Mouse (Mus musculus) thymus, postnatal 4 days (tissue): ENCODE measurements around the gene Dusp15.

ENCODE experiments used
- DNase-seq: peaks from one replicate; pipeline ENCODE4 v3.0.0; 2021

Dusp15 gene

GRCm38 (mm10) chr2:152951065-152951849 lies at the start of gene Dusp15:
Gene Dusp15 (minus strand): TSS chr2:152951698.
- peak; percentile 70 for DNase-seq

DNA sequence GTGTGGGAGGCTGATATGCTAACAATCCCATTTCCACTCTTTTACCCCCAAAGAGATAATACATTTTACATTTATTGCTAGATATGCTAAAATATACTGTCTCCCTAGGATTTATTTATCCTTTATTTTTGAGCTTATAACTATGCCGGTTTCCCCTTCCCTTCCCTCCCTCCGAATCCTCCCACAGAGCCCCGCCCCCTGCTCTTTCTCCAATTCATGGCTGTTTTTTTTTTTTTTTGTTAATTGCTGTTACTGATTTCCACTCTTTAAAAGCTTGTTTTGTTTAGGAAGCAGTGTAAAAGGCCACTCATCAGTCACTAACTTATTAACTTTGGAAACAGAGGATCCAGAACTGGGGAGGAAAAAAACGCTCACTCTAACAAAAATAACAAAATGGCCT lies 45.5 kb upstream of the Dusp15 start:
- no peak for DNase-seq

DNA sequence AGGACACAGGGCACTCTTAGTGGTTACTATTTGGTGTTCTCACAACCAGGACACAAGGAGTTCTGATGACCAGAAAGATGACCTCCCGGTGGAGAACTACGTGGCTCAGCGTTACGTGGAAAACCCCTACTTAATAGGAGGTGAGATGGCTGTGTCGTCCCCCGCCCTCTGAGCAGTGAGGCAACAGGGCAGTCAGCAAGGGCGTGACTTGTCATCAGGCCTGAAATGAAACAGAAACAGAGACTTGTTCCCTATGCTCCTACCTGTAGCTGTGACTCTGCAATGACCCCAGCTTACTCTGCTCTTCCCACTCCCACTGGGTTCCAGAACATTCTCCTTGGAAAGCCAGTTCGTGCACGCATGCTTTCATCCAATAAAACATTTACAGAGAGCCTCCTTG lies 40.0 kb upstream of the Dusp15 start:
- DNase-seq: no peak

GRCm38 (mm10) chr2:152985582-152985981 lies 34.1 kb upstream of the Dusp15 start:
- no peak for DNase-seq

DNA sequence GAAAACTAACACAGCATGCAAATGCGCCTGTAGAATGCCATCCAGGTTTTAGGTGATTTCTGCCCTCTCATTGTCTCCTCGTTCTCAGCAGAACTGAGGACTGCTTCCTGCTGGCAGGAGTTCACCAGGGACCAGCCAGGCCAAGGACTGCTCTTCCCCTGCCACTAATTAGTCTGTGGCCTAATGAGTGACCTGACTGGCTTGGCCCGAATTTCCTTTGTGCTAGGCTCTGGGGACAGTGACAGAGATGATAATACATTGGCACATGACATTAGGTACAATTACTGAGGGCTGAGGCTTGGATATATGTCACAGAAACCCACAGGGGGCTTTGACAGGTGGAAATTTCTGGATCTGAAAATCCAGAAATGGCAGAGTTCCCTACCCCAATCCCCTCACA lies 25.5 kb upstream of the Dusp15 start:
- no peak for DNase-seq

DNA sequence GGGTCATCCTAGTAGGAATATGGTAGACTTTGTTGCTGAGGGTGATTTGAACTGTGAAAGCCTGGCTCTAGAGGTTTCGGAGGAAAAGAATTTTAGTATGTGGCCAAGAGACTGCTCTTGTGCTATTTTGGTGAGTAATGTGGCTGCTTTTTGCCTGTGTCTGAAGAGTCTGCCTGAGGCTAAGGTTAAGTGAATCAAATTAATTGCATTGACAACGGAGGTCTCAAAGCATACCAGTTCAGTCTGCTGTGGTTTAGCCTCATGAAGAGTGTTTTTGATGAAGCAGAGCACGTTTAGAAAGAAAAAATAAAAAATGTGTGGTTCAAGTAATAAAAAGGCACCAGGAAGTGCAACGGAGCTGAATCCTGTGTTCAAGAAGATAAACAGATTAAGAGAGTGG lies 14.1 kb upstream of the Dusp15 start:
- DNase-seq: no peak

- peak; percentile 51 for DNase-seq
These were observed 10.7 kb upstream of the Dusp15 start, which contains the start of gene Ttll9 for GRCm38 (mm10) chr2:152962091-152962793. Gene Ttll9 (plus strand): TSS chr2:152962485.

DNA sequence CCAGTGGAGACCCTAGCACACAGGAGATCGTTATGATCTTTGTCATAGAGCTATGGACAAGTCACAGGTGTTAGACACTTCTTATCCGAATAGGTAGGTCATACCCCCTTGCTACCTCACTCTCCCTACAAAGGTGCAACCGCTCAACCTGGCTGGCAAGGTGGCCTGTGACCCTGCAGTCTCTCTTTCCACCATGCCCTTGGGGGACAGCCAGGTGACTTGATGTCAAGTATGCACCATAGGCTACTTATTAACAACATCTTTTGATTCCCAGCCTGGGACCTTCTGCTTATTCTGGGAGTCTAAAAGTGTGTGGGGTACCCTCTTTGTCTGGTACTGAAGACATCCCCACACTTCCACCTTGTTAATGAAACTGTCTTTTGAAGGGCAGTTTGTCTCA lies 6.6 kb upstream of the Dusp15 start:
- DNase-seq: no peak

- no peak for DNase-seq
These were observed 587 bp upstream of the Dusp15 start for GRCm38 (mm10) chr2:152951850-152952720.

DNA sequence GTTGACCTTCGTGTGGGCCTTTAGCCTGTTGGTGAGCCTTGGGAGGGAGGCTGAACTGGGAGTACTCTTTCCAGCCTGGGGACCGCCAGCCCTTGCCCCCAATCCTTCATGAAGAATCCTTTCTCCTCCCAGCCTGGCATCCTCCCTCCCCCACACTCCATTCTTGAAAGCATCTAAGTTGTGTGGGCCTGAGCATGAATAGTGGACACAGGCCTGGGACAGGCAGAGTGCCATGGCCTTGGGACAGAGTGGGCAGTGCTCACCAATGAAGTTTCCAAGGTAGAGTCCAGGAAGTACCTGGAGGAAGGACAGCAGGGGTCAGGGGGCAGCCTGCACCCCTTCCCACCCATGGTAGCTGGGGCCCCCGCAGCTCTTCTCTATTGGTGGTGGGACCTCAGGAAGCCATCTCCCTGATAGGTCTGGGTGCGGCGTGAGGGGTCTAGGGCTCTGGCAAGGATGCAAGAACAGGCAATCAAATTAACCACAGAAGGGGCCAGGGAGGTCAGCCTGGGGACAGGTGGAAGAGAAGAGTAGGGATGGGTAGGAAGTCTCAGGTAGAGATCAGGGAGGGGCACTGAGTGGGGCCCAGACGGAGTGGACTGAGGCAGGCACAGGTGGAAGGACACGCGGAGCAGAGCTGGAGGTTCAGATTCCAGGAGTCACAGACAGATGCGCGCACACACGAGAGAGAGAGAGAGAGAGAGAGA lies 987 bp downstream of the Dusp15 start:
- DNase-seq: no peak

- no peak for DNase-seq
These were observed 3.0 kb downstream of the Dusp15 start for GRCm38 (mm10) chr2:152948438-152949020.

GRCm38 (mm10) chr2:152947098-152947497 lies 4.4 kb downstream of the Dusp15 start:
- no peak for DNase-seq

GRCm38 (mm10) chr2:152944013-152944412 lies 7.5 kb downstream of the Dusp15 start:
- no peak for DNase-seq

DNA sequence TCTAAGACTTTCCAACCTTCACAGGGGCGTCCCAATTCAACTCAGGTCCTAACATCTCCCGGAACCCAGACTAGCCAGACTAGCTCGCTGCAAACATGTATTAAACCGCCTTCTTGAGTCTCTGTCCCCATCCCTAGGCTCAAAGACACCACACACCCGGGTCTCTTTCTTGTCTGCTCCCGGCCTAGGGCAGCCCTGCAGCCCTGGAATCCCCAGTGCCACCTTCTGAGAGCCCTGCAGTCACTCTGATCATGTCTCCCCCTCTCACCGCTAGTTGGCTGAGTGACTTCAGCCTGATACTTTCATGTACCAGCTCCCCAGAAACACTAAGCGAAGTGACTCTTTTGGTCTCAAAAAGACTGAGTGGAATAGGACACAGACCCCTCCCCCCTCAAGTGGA lies 7.9 kb downstream of the Dusp15 start:
- DNase-seq: no peak

DNA sequence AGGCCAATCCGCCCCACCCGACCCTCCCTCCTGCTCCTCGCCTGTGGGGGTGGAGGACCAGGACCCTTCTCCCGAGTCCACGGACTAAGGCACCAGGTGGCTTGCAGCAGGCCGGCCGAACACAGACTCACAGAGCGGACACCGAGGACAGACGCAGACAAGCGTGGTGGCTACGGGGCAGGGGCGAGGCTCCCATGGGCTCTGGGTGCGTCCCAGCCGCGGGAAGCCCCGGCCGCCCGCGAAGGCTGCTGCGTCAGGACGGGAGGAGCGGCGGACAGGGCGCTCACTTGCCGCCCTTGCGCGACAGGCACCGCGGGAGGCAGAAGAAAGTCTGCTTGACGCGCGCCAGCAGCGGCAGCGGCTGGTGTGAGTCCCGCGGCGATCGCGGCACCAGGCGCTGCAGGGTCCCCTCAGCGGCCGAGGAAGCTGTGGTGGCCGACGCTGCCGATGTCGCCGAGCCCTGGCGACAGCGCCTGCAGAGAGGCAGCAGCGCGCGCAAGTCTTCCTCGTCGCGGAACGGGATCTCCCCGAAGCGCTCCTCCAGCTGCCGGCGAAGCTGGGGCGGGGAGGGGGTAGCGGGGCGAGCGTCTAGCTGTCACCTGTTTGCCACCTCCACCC lies 8.5 kb downstream of the Dusp15 start:
- DNase-seq: peak; percentile 38

DNA sequence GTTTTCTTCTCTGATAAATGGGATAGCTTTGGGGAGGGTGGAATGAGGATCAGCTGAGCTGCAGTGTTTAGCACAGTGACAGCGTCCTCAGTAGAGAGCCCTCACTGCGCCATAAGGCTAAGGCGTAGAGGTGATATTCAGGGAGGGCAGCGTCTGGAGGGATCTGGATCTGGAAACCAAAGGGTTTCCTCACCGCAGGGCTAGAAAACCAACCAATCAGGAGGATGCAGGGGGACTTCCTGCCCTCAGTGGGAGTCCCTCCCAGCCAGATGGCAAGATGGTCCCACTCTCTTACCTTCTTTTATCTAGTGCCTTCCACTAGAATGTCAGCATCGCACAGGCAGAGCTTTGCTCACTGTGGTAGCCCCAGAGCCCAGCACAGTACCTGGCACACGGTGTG lies 9.7 kb downstream of the Dusp15 start:
- DNase-seq: no peak

GRCm38 (mm10) chr2:152941106-152941505 lies 10.4 kb downstream of the Dusp15 start:
- no peak for DNase-seq

GRCm38 (mm10) chr2:152939846-152940245 lies 11.7 kb downstream of the Dusp15 start:
- peak; percentile 80 for DNase-seq

DNA sequence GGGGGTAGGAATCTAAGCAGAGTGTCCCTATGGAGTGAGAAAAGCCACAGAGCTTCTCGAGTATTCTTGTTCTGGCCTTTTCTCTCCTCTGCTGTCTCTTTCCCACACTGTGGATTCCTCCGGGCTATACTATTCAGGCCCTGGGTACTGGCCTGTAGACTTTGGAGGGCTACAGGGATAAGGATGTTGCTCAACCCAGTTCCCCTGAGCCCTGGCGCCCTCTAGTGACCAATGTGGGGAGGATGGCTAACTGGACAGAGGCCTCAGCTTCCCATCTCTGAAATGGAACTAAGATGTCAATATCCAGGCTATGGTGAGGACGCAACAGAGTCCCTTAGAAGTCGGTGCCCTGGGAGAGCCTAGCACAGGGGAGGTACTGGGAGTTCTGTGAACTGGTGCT lies 17.9 kb downstream of the Dusp15 start:
- peak; percentile 65 for DNase-seq

DNA sequence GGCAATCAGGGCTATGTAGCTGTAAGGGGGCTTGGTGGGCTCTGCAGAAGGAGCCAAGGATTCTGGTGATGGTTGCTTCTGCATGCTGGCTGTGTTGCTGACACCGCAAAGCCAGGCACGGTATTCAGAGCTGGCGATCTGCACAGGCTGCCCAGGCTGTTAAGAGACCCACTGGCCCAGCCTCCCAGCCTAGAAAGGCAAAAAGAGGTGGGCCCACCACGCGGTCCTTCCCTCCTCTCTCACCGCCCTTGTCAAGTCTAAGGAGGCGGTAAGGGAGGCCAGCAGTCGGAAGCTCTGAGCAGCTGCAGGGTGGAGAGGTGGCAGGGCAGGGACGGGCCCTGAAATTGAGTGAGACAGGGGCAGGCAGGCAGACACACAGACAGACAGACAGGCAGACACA lies 18.4 kb downstream of the Dusp15 start, which contains the start of gene Foxs1:
TSS of gene Foxs1 (minus strand) at position 161 of the 400 bp plus-strand sequence.
- DNase-seq: no peak

DNA sequence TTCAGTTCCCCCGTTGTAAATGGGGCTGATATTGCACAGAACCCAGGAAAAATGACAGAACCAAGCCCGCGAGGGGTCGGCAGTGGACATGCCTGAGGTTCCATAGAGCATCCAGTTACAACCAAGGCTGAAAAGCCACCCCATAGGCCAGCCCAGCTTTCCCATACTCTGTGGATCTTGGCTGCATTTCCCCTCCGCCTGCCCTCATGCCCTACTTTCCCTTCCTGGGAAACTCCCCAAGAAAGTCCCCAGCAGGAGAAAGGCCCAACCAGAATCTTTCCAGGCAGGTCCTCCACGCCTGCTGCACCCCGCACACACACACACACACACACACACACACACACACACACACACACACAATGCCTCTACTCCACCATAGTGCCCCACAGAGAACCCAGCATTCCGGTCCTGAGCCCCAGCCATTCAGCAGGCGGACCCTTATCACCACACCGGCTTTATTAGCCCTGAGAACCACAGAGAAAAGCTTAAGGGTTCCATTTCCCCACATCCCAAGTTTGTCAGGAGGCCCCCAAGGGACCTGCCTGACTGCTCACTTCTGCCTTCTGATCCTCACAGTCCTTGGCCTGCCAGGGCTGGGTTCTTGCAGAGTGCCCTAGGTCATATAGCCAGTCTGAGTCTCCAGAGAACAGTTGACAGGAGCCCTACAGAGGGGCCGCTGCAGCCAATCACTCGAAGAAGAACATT lies 19.9 kb downstream of the Dusp15 start:
- DNase-seq: no peak
